Mouse (Mus musculus) C2C12 (cell line): ENCODE data around the gene Tomm40l. TPM values are rescaled to one million over a fixed set of nuclear protein-coding genes. Genes with fewer than 3 reads are reported as not detected.

Source experiments
- H3K27me3 ChIP-seq: one replicate; pipeline ENCODE4 v1.6.1; 2011; ENCODE audit not compliant: control insufficient read depth, insufficient read depth, insufficient read length
- H3K36me3 ChIP-seq: one replicate; pipeline ENCODE4 v1.6.1; 2011; ENCODE audit not compliant: control insufficient read depth, insufficient read depth
- H3K4me3 ChIP-seq: one replicate; pipeline ENCODE4 v1.5.1; 2011; ENCODE audit warnings: mild to moderate bottlenecking, control low read depth; ENCODE audit not compliant: poor library complexity, insufficient read depth, severe bottlenecking
- H3K79me2 ChIP-seq: one replicate; pipeline ENCODE4 v1.6.1; 2011; ENCODE audit not compliant: control insufficient read depth, insufficient read depth
- H3K79me3 ChIP-seq: one replicate; pipeline ENCODE4 v1.6.1; 2011; ENCODE audit warnings: low read depth, control low read depth
- H3ac ChIP-seq: one replicate; pipeline ENCODE3; 2011; ENCODE audit warnings: low read depth; ENCODE audit not compliant: control insufficient read depth, insufficient read length
- CEBPB ChIP-seq: IDR thresholded peaks from one replicate; pipeline ENCODE4 v1.6.1; 2011; ENCODE audit warnings: low read depth, mild to moderate bottlenecking, control low read depth, moderate library complexity
- CTCF ChIP-seq: IDR thresholded peaks from one replicate; pipeline ENCODE4 v1.5.1; 2011; ENCODE audit not compliant: control insufficient read depth, insufficient read depth, insufficient read length
- FOSL1 ChIP-seq: IDR thresholded peaks from one replicate; pipeline ENCODE4 v1.8.0; 2011; ENCODE audit warnings: mild to moderate bottlenecking, low read length; ENCODE audit not compliant: poor library complexity, insufficient read depth, severe bottlenecking
- MAX ChIP-seq: IDR thresholded peaks from one replicate; pipeline ENCODE4 v1.6.1; 2011; ENCODE audit warnings: mild to moderate bottlenecking, control low read depth
- MYOD1 ChIP-seq: IDR thresholded peaks from one replicate; pipeline ENCODE4 v1.6.1; 2011; ENCODE audit warnings: low read depth; ENCODE audit not compliant: control insufficient read depth, insufficient read length
- MYOG ChIP-seq: IDR thresholded peaks from one replicate; pipeline ENCODE4 v1.6.1; 2011; ENCODE audit not compliant: control insufficient read depth, insufficient read length; ENCODE audit errors: extremely low read depth
- USF1 ChIP-seq: IDR thresholded peaks from one replicate; pipeline ENCODE4 v1.6.1; 2011; ENCODE audit warnings: low read depth, mild to moderate bottlenecking, control low read depth, moderate library complexity
- polyA plus RNA-seq: library from polyadenylated mRNA; unstranded; fragments of >200 nt; fragmentation: generic; extraction: Trizol; gene quantifications from one replicate; pipeline ENCODE4 v1.2.1, GENCODE M21; 2012; ENCODE audit warnings: missing spikeins

Tomm40l gene
- polyA plus RNA-seq, 1 experiment, result 58.7 TPM

DNA sequence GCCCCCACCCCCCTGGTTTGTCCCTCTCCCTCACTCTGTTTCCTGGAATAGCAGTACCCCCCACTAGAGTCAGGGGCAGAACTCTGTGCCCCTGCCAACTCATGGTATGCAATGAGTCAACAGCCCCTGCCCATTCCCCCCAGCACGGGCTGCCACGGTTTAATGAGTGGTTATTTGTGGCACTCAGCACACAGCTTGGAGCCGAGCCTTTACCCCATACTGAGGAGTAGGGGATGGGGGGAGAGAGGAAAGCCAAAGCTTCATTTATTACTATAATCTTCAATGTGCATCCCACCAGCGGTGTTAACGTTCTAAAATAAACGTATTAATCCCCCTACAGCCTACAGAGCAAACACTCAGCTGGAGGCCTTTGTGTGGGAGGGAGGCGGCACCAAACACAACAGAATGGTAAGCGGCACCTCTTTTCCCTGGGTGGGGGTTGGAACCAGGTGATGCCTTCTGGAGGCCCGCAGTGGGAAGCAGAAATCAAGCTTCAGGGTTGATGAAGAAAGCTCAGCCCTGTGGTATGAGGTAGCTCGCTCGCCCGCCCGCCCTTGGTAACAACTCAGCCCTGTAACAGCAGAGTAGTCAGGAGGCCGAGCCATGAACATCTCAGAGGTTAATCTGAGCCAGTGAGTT lies 32.7 kb downstream of the Tomm40l start:
- Histone ChIP-seq H3K79me2 (no peaks in the 10 kb centered on the region), H3K36me3 (no peaks in the 10 kb centered on the region), H3K4me3 (no peak overlapping the region), H3K79me3 (no peaks in the 10 kb centered on the region), H3ac (no peak overlapping the region), H3K27me3 (no peaks in the 10 kb centered on the region)
- TF ChIP-seq CTCF (no peak), MAX (no peak), CEBPB (no peak), MYOD1 (no peak), USF1 (no peak), FOSL1 (no peak)

DNA sequence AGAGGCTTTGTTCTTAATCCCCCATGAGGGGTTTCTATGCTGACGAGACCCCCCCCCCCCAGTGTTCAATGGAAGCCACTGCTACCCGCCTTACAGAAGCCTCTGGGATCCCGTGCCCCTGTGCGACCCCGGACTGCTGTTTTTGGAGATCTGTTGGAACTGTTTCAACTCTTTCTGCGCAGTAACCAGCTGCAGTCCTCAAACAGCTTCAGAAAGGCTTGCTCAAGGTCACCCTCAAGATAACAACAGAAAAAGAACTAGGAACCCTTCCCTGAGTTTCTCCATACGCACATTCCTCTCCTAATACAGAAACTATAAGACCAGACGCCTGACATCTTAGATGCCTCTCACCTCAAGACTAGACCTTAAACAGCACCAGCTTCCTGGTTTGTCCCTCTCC lies 33.3 kb downstream of the Tomm40l start:
- Histone ChIP-seq H3K27me3 (no peaks in the 10 kb centered on the region), H3K79me3 (no peaks in the 10 kb centered on the region)

DNA sequence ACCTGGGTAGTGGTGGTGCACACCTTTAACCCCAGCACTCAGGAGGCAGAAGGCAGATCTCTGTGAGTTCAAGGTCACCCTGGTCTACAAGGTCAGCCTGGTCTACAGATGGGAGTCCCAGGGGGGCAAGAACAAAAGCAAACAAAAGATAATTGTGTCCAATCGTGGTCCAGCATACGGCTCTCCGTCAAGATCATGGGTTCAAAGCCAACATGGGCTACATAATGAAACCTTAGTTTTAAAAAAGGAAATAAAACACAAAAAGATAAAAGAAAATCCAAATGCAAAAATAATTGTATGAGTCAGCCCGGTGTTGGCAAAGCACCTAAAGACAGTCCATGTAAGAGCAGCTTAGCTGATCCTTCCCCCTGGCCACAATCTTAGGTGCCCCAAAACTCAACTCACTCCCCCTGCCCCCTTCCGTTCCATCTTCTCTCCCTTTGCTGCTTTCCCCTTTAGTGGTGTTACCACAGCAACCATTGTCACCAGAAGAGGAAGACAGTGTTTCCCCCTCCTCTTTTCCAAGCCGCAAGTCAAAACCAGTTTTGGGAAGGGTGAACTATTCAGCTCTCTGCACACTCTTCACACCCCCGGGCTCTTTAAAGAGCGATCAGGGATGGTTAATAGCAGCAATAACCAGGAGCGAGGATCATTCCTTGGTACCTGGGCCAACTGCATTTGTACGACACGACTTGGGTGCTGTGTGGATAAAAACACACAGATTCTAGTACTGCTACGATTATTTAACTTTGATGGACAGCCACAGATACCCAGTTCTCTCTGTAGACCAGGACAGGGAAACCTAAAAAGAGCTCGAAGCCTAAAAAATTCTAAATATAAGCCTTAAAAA lies 34.2 kb downstream of the Tomm40l start:
- no peak overlapping the region for H3ac ChIP-seq
- H3K79me3 ChIP-seq, result no peaks in the 10 kb centered on the region
- TF ChIP-seq FOSL1 (no peak), MYOG (no peak), USF1 (no peak), CEBPB (no peak), MYOD1 (no peak), MAX (no peak)
- H3K27me3 ChIP-seq, result no peaks in the 10 kb centered on the region
- H3K4me3 ChIP-seq, result no peak overlapping the region
- no peaks in the 10 kb centered on the region for H3K79me2 ChIP-seq
- H3K36me3 ChIP-seq, result no peaks in the 10 kb centered on the region

More for the DNA sequence above, 33.3 kb downstream of the Tomm40l start:
- Histone ChIP-seq H3K79me2 (no peaks in the 10 kb centered on the region), H3K4me3 (no peak overlapping the region), H3ac (no peak overlapping the region), H3K36me3 (no peaks in the 10 kb centered on the region)
- TF ChIP-seq FOSL1 (no peak), MYOD1 (no peak), MYOG (no peak), MAX (no peak), USF1 (no peak), CTCF (no peak), CEBPB (no peak)

DNA sequence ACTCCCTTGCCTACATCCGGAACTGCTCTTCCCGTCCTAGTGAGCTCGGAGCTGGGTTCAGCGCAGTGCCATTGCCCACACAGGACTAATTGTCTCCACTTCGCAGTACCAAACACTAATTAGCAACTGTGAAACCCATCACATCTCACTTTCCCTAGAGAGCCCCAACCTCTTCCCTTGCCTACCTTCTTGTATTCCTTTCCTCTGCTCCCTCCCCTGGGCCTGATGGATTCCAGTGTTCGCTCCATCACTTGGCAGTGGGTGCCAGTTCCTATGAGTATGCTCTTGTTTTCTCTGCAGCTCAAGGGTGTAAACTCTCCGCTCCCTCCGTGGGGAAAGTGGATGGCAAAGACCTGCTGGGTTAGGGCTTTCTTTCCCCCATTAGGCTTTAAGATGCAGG lies 36.7 kb downstream of the Tomm40l start:
- TF ChIP-seq USF1 (no peak), FOSL1 (no peak), CTCF (no peak), MYOG (no peak), MYOD1 (no peak), MAX (no peak), CEBPB (no peak)
- no peaks in the 10 kb centered on the region for H3K79me3 ChIP-seq
- no peak overlapping the region for H3K4me3 ChIP-seq
- H3K36me3 ChIP-seq, result no peaks in the 10 kb centered on the region
- no peaks in the 10 kb centered on the region for H3K79me2 ChIP-seq
- H3ac ChIP-seq, result no peak overlapping the region
- no peaks in the 10 kb centered on the region for H3K27me3 ChIP-seq

DNA sequence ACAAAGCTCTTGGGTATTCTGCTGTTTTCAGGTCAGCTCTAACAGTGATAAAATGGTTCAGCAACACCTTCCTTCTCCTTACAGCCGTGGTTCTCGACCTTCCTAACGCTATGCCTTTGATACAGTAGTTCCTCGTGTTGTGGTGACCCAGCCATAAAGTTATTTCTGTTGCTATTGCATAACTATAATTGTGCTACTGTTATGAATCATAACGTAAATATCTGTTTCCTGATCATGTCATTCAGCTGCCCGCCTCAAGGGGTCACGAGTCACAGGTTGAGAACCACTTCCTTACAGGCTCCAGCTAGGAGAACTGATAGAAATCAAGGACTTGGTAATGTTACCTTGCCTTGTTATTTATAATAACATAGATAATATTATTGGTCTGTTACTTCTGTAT lies 38.0 kb downstream of the Tomm40l start:
- Histone ChIP-seq H3K27me3 (no peaks in the 10 kb centered on the region), H3K4me3 (no peak overlapping the region), H3K79me2 (no peaks in the 10 kb centered on the region), H3K79me3 (no peaks in the 10 kb centered on the region), H3ac (no peak overlapping the region), H3K36me3 (no peaks in the 10 kb centered on the region)
- TF ChIP-seq USF1, result peak; percentile 21
- TF ChIP-seq CTCF, result no peak
- TF ChIP-seq FOSL1, result peak; percentile 73
- no peak for TF ChIP-seq MYOG
- peak; percentile 95 for TF ChIP-seq CEBPB
- no peak for TF ChIP-seq MYOD1
- TF ChIP-seq MAX, result no peak

DNA sequence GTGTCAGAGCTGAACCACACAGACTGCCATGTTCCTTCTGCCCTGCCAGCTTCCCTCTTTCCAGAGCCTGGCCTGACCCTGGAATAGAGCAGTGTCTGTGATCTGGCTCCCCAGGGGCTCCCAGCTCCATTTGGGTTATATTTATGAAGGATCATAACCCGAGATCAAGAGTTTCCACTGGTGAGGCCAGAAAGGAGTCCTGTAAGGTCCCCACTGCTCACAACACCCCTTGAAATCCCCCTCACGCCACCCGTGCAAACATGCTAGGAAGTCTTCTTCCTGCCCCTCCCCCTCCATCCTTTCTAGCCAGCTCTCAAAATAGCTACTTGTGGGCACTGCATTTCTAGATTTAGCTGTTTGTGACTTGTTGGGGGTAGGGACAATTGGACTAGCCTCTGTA lies 38.7 kb downstream of the Tomm40l start:
- Histone ChIP-seq H3K79me3 (no peaks in the 10 kb centered on the region), H3K27me3 (no peaks in the 10 kb centered on the region), H3K36me3 (no peaks in the 10 kb centered on the region), H3K79me2 (no peaks in the 10 kb centered on the region), H3ac (no peak overlapping the region), H3K4me3 (no peak overlapping the region)
- TF ChIP-seq MAX, result no peak
- no peak for TF ChIP-seq MYOG
- no peak for TF ChIP-seq MYOD1
- TF ChIP-seq USF1, result no peak
- TF ChIP-seq CEBPB, result no peak
- TF ChIP-seq FOSL1, result no peak
- no peak for TF ChIP-seq CTCF
